Mouse (Mus musculus) gastrocnemius, adult 2 months (tissue): ENCODE measurements around the gene Prr13. TPM values are rescaled to one million over a fixed set of nuclear protein-coding genes. Genes with fewer than 3 reads are reported as not detected.

Source experiments
- DNase-seq: peaks from one replicate; pipeline ENCODE4 v3.0.0; 2022
- H3K27ac ChIP-seq: fragments of 200-600 bp; 2 replicates; pipeline ENCODE4 v1.8.1; 2022; ENCODE audit warnings: mild to moderate bottlenecking
- H3K4me3 ChIP-seq: fragments of 200-600 bp; 2 replicates; pipeline ENCODE4 v1.8.1; 2022; ENCODE audit warnings: mild to moderate bottlenecking, moderate library complexity
- CTCF ChIP-seq: fragments of 200-600 bp; IDR thresholded peaks from 2 replicates; pipeline ENCODE4 v1.8.1; 2022; ENCODE audit warnings: antibody characterized with exemption, mild to moderate bottlenecking, moderate library complexity
- intact Hi-C: fragments of 180-260 bp; cut with DNase I; formaldehyde crosslinking; loops from one replicate; pipeline ENCODE4 v1.15.1; 2025
- total RNA-seq, 2 experiments: library from RNA; stranded (reverse); gene quantifications; 2 replicates each; pipeline ENCODE4 v1.2.3; 2021

Prr13 gene
- total RNA-seq, 2 experiments from 2014 or later: 17.3 to 18.2 TPM

GRCm38 (mm10) chr15:102500479-102500878, 41.7 kb downstream of the Prr13 start:
- intact Hi-C loops: loop anchor here (2.0 kb wide), 1 partner anchor 16 kb away; no protein-coding TSS in a partner anchor

GRCm38 (mm10) chr15:102501084-102501814, 42.4 kb downstream of the Prr13 start:
- no peak for DNase-seq
- no peak overlapping the region for H3K4me3 ChIP-seq
- no peak for TF ChIP-seq CTCF

More at GRCm38 (mm10) chr15:102500479-102500878, 41.7 kb downstream of the Prr13 start:
- TF ChIP-seq CTCF: no peak
- no peak for DNase-seq
- H3K4me3 ChIP-seq: no peak overlapping the region
- no peak overlapping the region for H3K27ac ChIP-seq

GRCm38 (mm10) chr15:102502254-102502840, 43.5 kb downstream of the Prr13 start:
- TF ChIP-seq CTCF: no peak
- no peak overlapping the region for H3K4me3 ChIP-seq
- intact Hi-C loops: no loop called here
- DNase-seq: no peak
- H3K27ac ChIP-seq: no peak overlapping the region

More at GRCm38 (mm10) chr15:102501084-102501814, 42.4 kb downstream of the Prr13 start:
- intact Hi-C loops: loop anchor here (2.0 kb wide), 1 partner anchor 16 kb away; no protein-coding TSS in a partner anchor
- H3K27ac ChIP-seq: no peak overlapping the region

- intact Hi-C loops: no loop called here
- TF ChIP-seq CTCF: no peak
- no peak within 1 kb of the TSS for H3K27ac ChIP-seq
- no peak for DNase-seq
- H3K4me3 ChIP-seq: no peak within 1 kb of the TSS
Observed at GRCm38 (mm10) chr15:102503447-102503846, 44.6 kb downstream of the Prr13 start, which contains the start of gene Gm10337. Gene Gm10337, plus strand, starts transcription at chr15:102503722.

GRCm38 (mm10) chr15:102503924-102504782, 45.3 kb downstream of the Prr13 start:
- H3K27ac ChIP-seq: no peak overlapping the region
- no peak for DNase-seq
- no peak for TF ChIP-seq CTCF
- no peak overlapping the region for H3K4me3 ChIP-seq
- intact Hi-C loops: no loop called here

- TF ChIP-seq CTCF: no peak
- no peak overlapping the region for H3K27ac ChIP-seq
- intact Hi-C loops: no loop called here
Observed at GRCm38 (mm10) chr15:102505073-102505769, 46.4 kb downstream of the Prr13 start.

GRCm38 (mm10) chr15:102505770-102506463, 47.1 kb downstream of the Prr13 start:
- DNase-seq: no peak
- Histone ChIP-seq H3K4me3 (no peak overlapping the region), H3K27ac (no peak overlapping the region)
- TF ChIP-seq CTCF: no peak
- intact Hi-C loops: no loop called here

More at GRCm38 (mm10) chr15:102505073-102505769, 46.4 kb downstream of the Prr13 start:
- peak; percentile 16 for DNase-seq
- no peak overlapping the region for H3K4me3 ChIP-seq

GRCm38 (mm10) chr15:102506464-102506830, 47.6 kb downstream of the Prr13 start:
- TF ChIP-seq CTCF: no peak
- H3K4me3 ChIP-seq: no peak overlapping the region
- H3K27ac ChIP-seq: no peak overlapping the region
- no peak for DNase-seq
- intact Hi-C loops: no loop called here

GRCm38 (mm10) chr15:102506864-102507263, 48.0 kb downstream of the Prr13 start:
- H3K27ac ChIP-seq: no peak overlapping the region
- DNase-seq: no peak
- TF ChIP-seq CTCF: no peak
- intact Hi-C loops: no loop called here
- no peak overlapping the region for H3K4me3 ChIP-seq

- Histone ChIP-seq H3K27ac (no peak overlapping the region), H3K4me3 (no peak overlapping the region)
- intact Hi-C loops: no loop called here
- DNase-seq: no peak
- TF ChIP-seq CTCF: no peak
Observed at GRCm38 (mm10) chr15:102507561-102507960, 48.7 kb downstream of the Prr13 start.

GRCm38 (mm10) chr15:102508336-102508735, 49.5 kb downstream of the Prr13 start:
- no peak for TF ChIP-seq CTCF
- intact Hi-C loops: no loop called here
- DNase-seq: no peak
- H3K4me3 ChIP-seq: no peak overlapping the region
- no peak overlapping the region for H3K27ac ChIP-seq
